8 mouse cellular contexts compared by ENCODE assay signal in the genomic region with DNA sequence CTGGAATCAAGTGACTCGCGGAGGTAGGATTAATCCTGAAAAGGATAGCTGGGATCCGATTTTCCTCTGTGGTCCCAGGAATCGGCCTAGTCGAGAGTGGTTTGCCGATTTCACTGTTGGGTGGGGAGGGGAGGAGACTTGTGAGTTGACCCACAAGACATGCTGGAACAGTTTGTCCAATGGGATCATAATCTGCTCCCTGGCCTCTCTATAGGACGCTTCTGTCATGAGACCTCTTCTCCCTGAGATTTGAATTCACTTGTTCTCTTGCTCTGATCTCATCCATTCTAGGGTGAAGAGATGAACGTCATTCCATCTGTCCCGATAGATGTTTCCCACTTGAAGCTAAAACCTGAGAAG. TPM values are rescaled to one million over a fixed set of nuclear protein-coding genes. Genes with fewer than 3 reads are reported as not detected.
DNase-seq lines count a peak whose midpoint lies in the region; ATAC-seq and TF ChIP-seq lines count a peak whose summit lies in the region.

No protein-coding gene starts in this region.

- H3K27ac ChIP-seq in thymus, adult 2 months (ENCODE audit: control insufficient read depth, insufficient read depth, low read length), result no peak overlapping the region
- peak overlapping the region; percentile 38; the same call in 1 of the 2 replicates for H3K27ac ChIP-seq in liver, embryonic 11.5 days (ENCODE audit: low read depth, low read length)
- H3K27ac ChIP-seq in stomach, postnatal 0 days (replicated peaks), result no peak overlapping the region

- no peak for TF ChIP-seq CTCF in thymus, adult 2 months (IDR thresholded peaks at IDR 0.05; ENCODE audit: borderline replicate concordance, control insufficient read depth, extremely low read depth, insufficient read depth, low read length, poor library complexity)
- no peak for TF ChIP-seq CTCF in stomach, postnatal 0 days (IDR thresholded peaks at IDR 0.05; ENCODE audit: low read depth)

- ATAC-seq in cerebellum, adult (ENCODE audit: insufficient number of reproducible peaks, low FRiP score, low TSS enrichment), result peak; percentile 17; the same call in 1 of the 2 replicates
- peak; percentile 81 for ATAC-seq in liver, embryonic 11.5 days (replicated peaks; ENCODE audit: low FRiP score)
- peak; percentile 73 for ATAC-seq in stomach, postnatal 0 days (ENCODE audit: low FRiP score, low TSS enrichment)

- DNase-seq in cerebellum, adult 11-12 months, result no peak
- no peak for DNase-seq in thymus, adult 2 months
- DNase-seq in thymus, postnatal 36 days, result no peak
- DNase-seq in liver, embryonic 11.5 days (ENCODE audit: low spot score), result no peak
- no peak for DNase-seq in stomach, postnatal 0 days (ENCODE audit: low spot score)
- DNase-seq in lung, postnatal 25 days (ENCODE audit: low spot score), result no peak
- no peak for DNase-seq in frontal cortex, postnatal 14 days (ENCODE audit: low spot score in 2 of 2)

- H3K36me3 ChIP-seq in thymus, adult 2 months (ENCODE audit: control insufficient read depth, insufficient read depth, low read length), result no peaks in the 10 kb centered on the region
- no peaks in the 10 kb centered on the region; the same call in 1 of the 2 replicates for H3K36me3 ChIP-seq in liver, embryonic 11.5 days (ENCODE audit: control insufficient read depth, insufficient read depth, low read length)
- no peaks in the 10 kb centered on the region for H3K36me3 ChIP-seq in stomach, postnatal 0 days (ENCODE audit: control insufficient read depth, insufficient read depth, low read length)

- peak overlapping the region; percentile 56 for H3K4me3 ChIP-seq in thymus, adult 2 months (ENCODE audit: control insufficient read depth, insufficient read depth, low read length)
- peak overlapping the region; percentile 55 for H3K4me3 ChIP-seq in liver, embryonic 11.5 days (ENCODE audit: low read depth, low read length)
- H3K4me3 ChIP-seq in stomach, postnatal 0 days (ENCODE audit: low read depth, low read length), result peak overlapping the region; percentile 37

- H3K4me2 ChIP-seq in liver, embryonic 11.5 days, result peak overlapping the region; percentile 67
- H3K4me2 ChIP-seq in stomach, postnatal 0 days (replicated peaks; ENCODE audit: low read depth), result peak overlapping the region; percentile 44

- no peaks in the 10 kb centered on the region for H3K27me3 ChIP-seq in thymus, adult 2 months (ENCODE audit: control insufficient read depth, insufficient read depth, low read length)
- no peaks in the 10 kb centered on the region for H3K27me3 ChIP-seq in liver, embryonic 11.5 days (replicated peaks; ENCODE audit: control insufficient read depth, insufficient read depth, low read length)
- H3K27me3 ChIP-seq in stomach, postnatal 0 days (ENCODE audit: control insufficient read depth, insufficient read depth, low read length), result no peaks in the 10 kb centered on the region

- no peak for TF ChIP-seq POLR2A in thymus, adult 2 months (IDR thresholded peaks at IDR 0.05; ENCODE audit: control insufficient read depth, extremely low read depth, insufficient read depth, low read length, poor library complexity)

- no peaks in the 10 kb centered on the region for H3K9me3 ChIP-seq in liver, embryonic 11.5 days (ENCODE audit: control insufficient read depth, low read length)
- no peaks in the 10 kb centered on the region for H3K9me3 ChIP-seq in stomach, postnatal 0 days (ENCODE audit: control insufficient read depth, low read length)

- peak overlapping the region; percentile 65 for H3K9ac ChIP-seq in liver, embryonic 11.5 days (ENCODE audit: low read depth, low read length)
- peak overlapping the region; percentile 35; the same call in 1 of the 2 replicates for H3K9ac ChIP-seq in stomach, postnatal 0 days (ENCODE audit: low read length)

- H3K4me1 ChIP-seq in thymus, adult 2 months (replicated peaks; ENCODE audit: control insufficient read depth, insufficient read depth, low read length), result no peaks in the 10 kb centered on the region
- H3K4me1 ChIP-seq in liver, embryonic 11.5 days (replicated peaks; ENCODE audit: control insufficient read depth, insufficient read depth, low read length), result no peaks in the 10 kb centered on the region
- no peaks in the 10 kb centered on the region for H3K4me1 ChIP-seq in stomach, postnatal 0 days (replicated peaks; ENCODE audit: control insufficient read depth, insufficient read depth)

- WGBS in thymus, adult 2 months, result under 1% methylated on average over 9 of the region's 9 CpGs
- WGBS in liver, embryonic 11.5 days, result 13% methylated on average over 9 of the region's 9 CpGs
- 14% methylated on average over 9 of the region's 9 CpGs for WGBS in stomach, postnatal 0 days

- TF ChIP-seq EP300 in stomach, postnatal 0 days (optimal IDR thresholded peaks at IDR 0.05), result no peak

RNA-seq across cellular contexts. Expression of a gene that starts 0.4 kb away (rescaled TPM):
- polyA plus RNA-seq in thymus, adult 2 months (2012; rRNA removed), result 5.5 and 6.4 TPM in 2 replicates
- 32.9 and 34.3 TPM in 2 replicates for polyA plus RNA-seq in liver, embryonic 11.5 days (2014; fragmentation: Nextera tagmentation; extraction: Ambion mirVana)
- polyA plus RNA-seq in stomach, postnatal 0 days (2015; fragmentation: Nextera tagmentation; extraction: Ambion mirVana), result 6.2 and 7.4 TPM in 2 replicates

RNA-seq across cellular contexts. Expression of a gene that starts 13.2 kb away (rescaled TPM):
- 1.9 and 2.3 TPM in 2 replicates for polyA plus RNA-seq in thymus, adult 2 months (2012; rRNA removed)
- 0.66 and 0.86 TPM in 2 replicates for polyA plus RNA-seq in liver, embryonic 11.5 days (2014; fragmentation: Nextera tagmentation; extraction: Ambion mirVana)
- 1.7 and 2.0 TPM in 2 replicates for polyA plus RNA-seq in stomach, postnatal 0 days (2015; fragmentation: Nextera tagmentation; extraction: Ambion mirVana)

RNA-seq across cellular contexts. Expression of a gene that starts 31.5 kb away (rescaled TPM):
- polyA plus RNA-seq in thymus, adult 2 months (2012; rRNA removed), result 10.2 and 11.8 TPM in 2 replicates
- polyA plus RNA-seq in liver, embryonic 11.5 days (2014; fragmentation: Nextera tagmentation; extraction: Ambion mirVana), result 18.1 and 19.1 TPM in 2 replicates
- polyA plus RNA-seq in stomach, postnatal 0 days (2015; fragmentation: Nextera tagmentation; extraction: Ambion mirVana), result 12.8 and 13.7 TPM in 2 replicates

Comparison
In these comparisons a context has a peak if more than half of its experiments do, and no peak if none do; other contexts are left out.
1. ATAC-seq: peak in every context shown above with its lines; median percentile 81 in liver, embryonic 11.5 days; 73 in stomach, postnatal 0 days; 17 in cerebellum, adult.